In the genomic region with DNA sequence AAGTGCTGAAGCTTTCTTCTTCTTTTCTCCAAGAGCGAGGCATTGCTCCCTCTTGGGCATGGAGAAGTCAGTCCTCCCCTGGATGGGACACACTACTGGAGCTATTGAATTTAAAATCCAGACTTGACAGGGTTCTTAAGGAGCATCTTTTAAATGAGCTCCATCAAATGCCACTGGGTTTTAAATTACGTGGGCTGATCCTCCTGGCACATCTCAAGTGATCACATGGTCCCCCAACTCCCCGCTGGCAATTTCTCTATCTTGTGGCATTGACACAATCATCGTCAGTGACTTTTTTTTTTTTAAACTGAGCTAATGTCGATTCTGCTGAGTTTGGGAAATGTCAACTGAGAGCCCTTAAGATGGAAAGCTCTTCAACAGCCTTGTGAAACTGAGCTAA, we compare ENCODE assay signal across 25 mouse cellular contexts.
"Had no signal": no experiment of that assay in that cellular context is flagged by ENCODE, and none has a peak within 500 bp of the region (broad histone marks: within the 10 kb centered on the region; RNA-seq: fewer than 3 reads in every experiment).

No protein-coding gene starts in this region.

- DNase-seq: cerebellum, adult 8-10 months; cerebellum, adult 9-10 months; cerebellum, adult 9-11 months; cerebellum, postnatal 10 days; cerebellum, postnatal 14 days; cerebellum, postnatal 25 days; cerebellum, postnatal 36 days; embryo, embryonic 11 days; forebrain, postnatal 0 days; gastrocnemius, adult 2 months; gastrocnemius, postnatal 10 days; gastrocnemius, postnatal 14 days; gastrocnemius, postnatal 25 days; gastrocnemius, postnatal 36 days; heart, adult 18-20 months; heart, adult 2 months had no signal

- H3K4me3 ChIP-seq: embryonic facial prominence, embryonic 10.5 days; embryonic facial prominence, embryonic 12.5 days; embryonic facial prominence, embryonic 13.5 days; embryonic facial prominence, embryonic 15.5 days; erythroblast, embryonic 14.5 days; forebrain, embryonic 10.5 days; forebrain, embryonic 12.5 days; forebrain, embryonic 13.5 days; forebrain, embryonic 15.5 days; gastrocnemius, adult 2 months; heart, adult 2 months had no signal

- H3K27ac ChIP-seq: embryonic facial prominence, embryonic 10.5 days; embryonic facial prominence, embryonic 12.5 days; embryonic facial prominence, embryonic 13.5 days; embryonic facial prominence, embryonic 15.5 days; forebrain, embryonic 10.5 days; forebrain, embryonic 12.5 days; forebrain, embryonic 13.5 days; forebrain, embryonic 15.5 days; gastrocnemius, adult 2 months; heart, adult 2 months had no signal
